Mouse (Mus musculus) cerebellum, adult 2 months (tissue): Measurements from ENCODE around the gene Dhx15. TPM values are rescaled to one million over a fixed set of nuclear protein-coding genes. Genes with fewer than 3 reads are reported as not detected.

Source experiments
- DNase-seq, 2 experiments: peaks; one replicate each; pipeline ENCODE4 v3.0.0; 2021
- H3K27ac ChIP-seq: fragments of 200-500 bp; 2 replicates; pipeline ENCODE4 v1.5.1; 2012; ENCODE audit warnings: low read length, control low read depth, inconsistent platforms; ENCODE audit not compliant: insufficient read depth
- H3K27me3 ChIP-seq: fragments of 200-500 bp; 2 replicates; pipeline ENCODE4 v1.6.1; 2012; ENCODE audit warnings: inconsistent platforms, mild to moderate bottlenecking, low read length, moderate library complexity; ENCODE audit not compliant: control insufficient read depth, insufficient read depth
- H3K4me1 ChIP-seq: fragments of 200-500 bp; 2 replicates; pipeline ENCODE4 v1.6.1; 2011; ENCODE audit warnings: low read length; ENCODE audit not compliant: control insufficient read depth, insufficient read depth
- H3K4me3 ChIP-seq: fragments of 200-500 bp; replicated peaks from 2 replicates; pipeline ENCODE3; 2011; ENCODE audit warnings: mild to moderate bottlenecking, low read depth, low read length, control low read depth; ENCODE audit not compliant: insufficient read depth
- CTCF ChIP-seq: fragments of 200-500 bp; IDR thresholded peaks from 2 replicates; pipeline ENCODE4 v1.5.1; 2011; ENCODE audit warnings: low read depth, mild to moderate bottlenecking, control low read depth, low read length, moderate library complexity, borderline replicate concordance; ENCODE audit not compliant: insufficient read depth
- POLR2A ChIP-seq: fragments of 200-500 bp; IDR thresholded peaks from 2 replicates; pipeline ENCODE4 v1.6.1; 2011; ENCODE audit warnings: low read length, control low read depth, borderline replicate concordance; ENCODE audit not compliant: insufficient read depth
- WGBS: fragments of 180-500 bp; shearing (Covaris S2); methylation state at CpG from one replicate; pipeline ENCODE4 v1.1.7; 2018; 5-methylcytosine and 5-hydroxymethylcytosine counted together
- polyA plus RNA-seq: library from polyadenylated mRNA; depleted of rRNA; stranded (reverse); fragments of >200 nt; gene quantifications from 2 replicates; pipeline ENCODE4 v1.2.3, GENCODE M21; 2012

The Dhx15 gene
- polyA plus RNA-seq, 1 experiment = 97.4 TPM

- WGBS = 88% methylated on average over 6 of the region's 6 CpGs
- Histone ChIP-seq H3K4me3 (no peak overlapping the region), H3K27me3 (no peaks in the 10 kb centered on the region), H3K4me1 (no peaks in the 10 kb centered on the region; the same call in 1 of the 2 replicates), H3K27ac (no peak overlapping the region)
- DNase-seq = no peak
- TF ChIP-seq POLR2A (no peak), CTCF (no peak)
Observed at GRCm38 (mm10) chr5:52138819-52139218, 51.5 kb downstream of the Dhx15 start.

GRCm38 (mm10) chr5:52138134-52138533 lies 52.2 kb downstream of the Dhx15 start:
- no peaks in the 10 kb centered on the region for H3K4me1 ChIP-seq
- TF ChIP-seq CTCF (no peak), POLR2A (no peak)
- no peak overlapping the region for H3K27ac ChIP-seq
- no peak overlapping the region for H3K4me3 ChIP-seq
- no peaks in the 10 kb centered on the region for H3K27me3 ChIP-seq
- 90% methylated on average over 11 of the region's 11 CpGs for WGBS
- no peak for DNase-seq

GRCm38 (mm10) chr5:52135460-52136141 lies 54.7 kb downstream of the Dhx15 start:
- H3K4me3 ChIP-seq = no peak overlapping the region
- H3K4me1 ChIP-seq = no peaks in the 10 kb centered on the region
- H3K27ac ChIP-seq = no peak overlapping the region
- no peaks in the 10 kb centered on the region for H3K27me3 ChIP-seq
- WGBS = 70% methylated on average over 16 of the region's 16 CpGs
- TF ChIP-seq POLR2A (no peak), CTCF (no peak)
- DNase-seq = no peak

GRCm38 (mm10) chr5:52132840-52133239 lies 57.5 kb downstream of the Dhx15 start:
- TF ChIP-seq CTCF (no peak), POLR2A (no peak)
- no peak overlapping the region for H3K4me3 ChIP-seq
- H3K27me3 ChIP-seq = no peaks in the 10 kb centered on the region
- no peak overlapping the region for H3K27ac ChIP-seq
- no peaks in the 10 kb centered on the region for H3K4me1 ChIP-seq
- DNase-seq = no peak
- WGBS = 93% methylated on average over 7 of the region's 7 CpGs

GRCm38 (mm10) chr5:52132092-52132491 lies 58.2 kb downstream of the Dhx15 start:
- TF ChIP-seq CTCF (peak; percentile 79), POLR2A (no peak)
- no peaks in the 10 kb centered on the region for H3K27me3 ChIP-seq
- no peak overlapping the region for H3K4me3 ChIP-seq
- 13% methylated on average over 9 of the region's 9 CpGs for WGBS
- H3K27ac ChIP-seq = no peak overlapping the region
- DNase-seq = peak; percentile 62 to 74
- no peaks in the 10 kb centered on the region for H3K4me1 ChIP-seq

DNA sequence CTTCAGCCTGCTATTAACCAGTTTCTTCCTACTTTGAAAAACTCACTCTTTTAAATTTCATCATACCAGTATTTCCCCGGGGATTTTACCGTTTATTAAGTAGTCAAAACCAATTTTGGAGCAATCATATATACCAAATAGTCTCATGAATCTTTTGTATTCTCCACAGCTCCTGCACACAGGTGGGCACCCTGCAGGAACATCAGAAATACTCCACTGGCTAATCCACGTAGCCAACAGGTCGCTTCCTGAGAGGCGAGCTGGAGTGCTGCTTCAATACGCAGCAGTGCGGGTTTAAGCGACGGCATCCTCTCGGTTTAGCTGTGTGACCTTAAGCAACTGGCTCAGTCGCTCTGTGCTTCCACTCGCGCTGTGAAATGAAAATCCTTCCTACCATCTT lies 58.9 kb downstream of the Dhx15 start:
- no peak for DNase-seq
- WGBS = 94% methylated on average over 13 of the region's 13 CpGs
- TF ChIP-seq CTCF = no peak
- no peak for TF ChIP-seq POLR2A
- no peaks in the 10 kb centered on the region for H3K4me1 ChIP-seq
- no peak overlapping the region for H3K4me3 ChIP-seq
- H3K27ac ChIP-seq = no peak overlapping the region
- H3K27me3 ChIP-seq = no peaks in the 10 kb centered on the region

DNA sequence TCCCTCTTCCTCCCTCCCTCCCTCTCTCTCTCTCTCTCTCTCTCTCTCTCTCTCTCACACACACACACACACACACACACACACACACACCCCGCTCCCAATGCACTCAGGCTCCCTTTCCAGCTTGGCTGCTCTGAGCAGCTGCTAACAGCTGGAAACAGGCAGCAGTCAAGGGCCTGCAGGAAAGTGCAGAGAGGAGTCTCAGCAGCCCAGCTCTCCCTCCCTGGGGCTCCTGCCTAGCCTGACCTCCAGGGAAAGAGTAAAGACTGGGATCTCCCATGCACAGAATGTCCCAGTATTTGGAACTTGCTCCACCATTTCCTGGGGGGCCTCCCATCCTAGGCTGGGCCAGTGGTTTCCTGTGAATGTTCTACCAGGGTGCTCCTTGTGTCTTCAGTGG lies 59.8 kb downstream of the Dhx15 start:
- H3K4me3 ChIP-seq = no peak overlapping the region
- TF ChIP-seq POLR2A = no peak
- no peak for TF ChIP-seq CTCF
- no peaks in the 10 kb centered on the region for H3K27me3 ChIP-seq
- 89% methylated on average over 1 of the region's 1 CpGs for WGBS
- H3K4me1 ChIP-seq = no peaks in the 10 kb centered on the region
- no peak overlapping the region for H3K27ac ChIP-seq
- DNase-seq = no peak

DNA sequence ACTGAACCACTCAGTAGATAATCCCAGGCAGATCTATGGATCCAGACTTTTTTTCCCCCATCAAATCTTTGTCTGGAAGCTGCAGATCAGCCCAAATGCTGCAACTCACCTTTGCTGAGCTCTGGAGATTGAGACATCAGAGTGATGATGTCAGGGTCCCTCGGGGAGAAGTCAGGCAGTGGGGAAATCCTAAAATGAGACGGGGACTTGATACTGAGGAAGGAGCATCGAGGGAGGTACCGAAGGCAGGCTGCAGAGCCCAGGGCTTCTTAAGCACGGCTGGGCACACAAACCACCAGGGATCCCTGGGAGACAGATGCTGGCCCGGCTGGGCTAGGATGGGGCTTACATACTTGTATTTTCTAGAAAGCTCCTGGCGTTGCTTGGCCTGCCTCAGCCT lies 64.1 kb downstream of the Dhx15 start:
- DNase-seq = no peak
- Histone ChIP-seq H3K27me3 (no peaks in the 10 kb centered on the region), H3K27ac (no peak overlapping the region), H3K4me3 (no peak overlapping the region), H3K4me1 (no peaks in the 10 kb centered on the region)
- TF ChIP-seq CTCF (no peak), POLR2A (no peak)
- 35% methylated on average over 7 of the region's 7 CpGs for WGBS
